14 mouse cellular contexts compared by ENCODE assay signal in the genomic region with DNA sequence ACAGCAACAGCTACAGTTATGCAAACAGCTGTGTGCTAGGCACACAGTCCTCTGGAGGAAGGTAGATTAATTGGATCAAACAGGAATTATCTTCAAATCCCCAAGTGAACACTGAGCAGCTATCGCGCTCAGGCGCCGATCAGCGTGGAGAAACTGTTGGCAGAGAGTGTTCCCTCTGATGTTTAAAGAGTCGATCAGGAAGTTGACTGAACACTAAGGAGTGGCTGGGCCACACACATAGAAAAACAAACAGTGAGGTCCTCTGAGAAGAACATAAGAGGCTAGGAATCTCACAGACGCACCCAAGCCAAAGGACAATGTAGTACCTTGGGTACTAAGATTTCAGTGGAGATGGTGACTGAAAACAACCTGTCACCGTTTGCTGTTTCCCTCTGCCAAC.
DNase-seq lines count a peak whose midpoint lies in the region; ATAC-seq and TF ChIP-seq lines count a peak whose summit lies in the region.
"Had no signal": no experiment of that assay in that cellular context is flagged by ENCODE, and none has a peak within 500 bp of the region (broad histone marks: within the 10 kb centered on the region; RNA-seq: fewer than 3 reads in every experiment).

No protein-coding gene starts in this region.

- peak; percentile 70 for ATAC-seq in intestine, embryonic 16.5 days
- ATAC-seq in lung, embryonic 14.5 days (ENCODE audit: insufficient read depth), result 0 out of 2 replicates have a peak, but pooled peaks have one; percentile 20
- ATAC-seq in stomach, embryonic 14.5 days (ENCODE audit: insufficient number of reproducible peaks, insufficient read depth, low FRiP score, low read depth), result peak; percentile 60
- ATAC-seq: forebrain, embryonic 16.5 days; midbrain, embryonic 13.5 days had no signal

- peaks cover 17% of the 10 kb centered on the region for H3K4me1 ChIP-seq in intestine, embryonic 16.5 days (ENCODE audit: control insufficient read depth, insufficient read depth, low read length)
- H3K4me1 ChIP-seq in lung, embryonic 14.5 days (ENCODE audit: insufficient read depth), result peaks cover 26% of the 10 kb centered on the region
- H3K4me1 ChIP-seq in stomach, embryonic 14.5 days (ENCODE audit: control insufficient read depth, insufficient read depth, low read length), result peaks cover 12% of the 10 kb centered on the region; the same call in 1 of the 2 replicates
- no peaks in the 10 kb centered on the region for H3K4me1 ChIP-seq in forebrain, embryonic 10.5 days
- H3K4me1 ChIP-seq: midbrain, embryonic 13.5 days had no signal

- peak overlapping the region; percentile 48; the same call in 1 of the 2 replicates for H3K27ac ChIP-seq in layer of hippocampus, adult 2 months
- H3K27ac ChIP-seq in intestine, embryonic 16.5 days (ENCODE audit: low read length), result peak overlapping the region; percentile 15
- peak overlapping the region; percentile 51; the same call in 1 of the 2 replicates for H3K27ac ChIP-seq in lung, embryonic 14.5 days (ENCODE audit: low read depth)
- no peak overlapping the region for H3K27ac ChIP-seq in stomach, embryonic 14.5 days (ENCODE audit: low read length)
- no peak overlapping the region for H3K27ac ChIP-seq in forebrain, embryonic 10.5 days
- H3K27ac ChIP-seq: limb, embryonic 13.5 days; macrophage; midbrain, embryonic 13.5 days had no signal

- no peak overlapping the region for H3K4me2 ChIP-seq in intestine, embryonic 16.5 days (ENCODE audit: low read depth, low read length)
- H3K4me2 ChIP-seq in lung, embryonic 14.5 days, result no peak overlapping the region
- H3K4me2 ChIP-seq in stomach, embryonic 14.5 days (replicated peaks; ENCODE audit: low read depth, low read length), result no peak overlapping the region
- H3K4me2 ChIP-seq: limb, embryonic 13.5 days; midbrain, embryonic 13.5 days had no signal

- 0 out of 2 replicates have a peak, but pooled peaks cover 4% of the 10 kb centered on the region for H3K36me3 ChIP-seq in intestine, embryonic 16.5 days (ENCODE audit: control insufficient read depth, insufficient read depth, low read length)
- 0 out of 2 replicates have a peak, but pooled peaks cover 5% of the 10 kb centered on the region for H3K36me3 ChIP-seq in lung, embryonic 14.5 days (ENCODE audit: insufficient read depth)
- peaks cover 13% of the 10 kb centered on the region; the same call in 1 of the 2 replicates for H3K36me3 ChIP-seq in stomach, embryonic 14.5 days (ENCODE audit: control insufficient read depth, insufficient read depth, low read length)
- H3K36me3 ChIP-seq in forebrain, embryonic 10.5 days (replicated peaks), result 0 out of 2 replicates have a peak, but pooled peaks cover 2% of the 10 kb centered on the region
- H3K36me3 ChIP-seq: limb, embryonic 13.5 days; midbrain, embryonic 13.5 days had no signal

- TF ChIP-seq CTCF in layer of hippocampus, adult 2 months (conservative IDR thresholded peaks at IDR 0.05), result no peak
- TF ChIP-seq CTCF in lung, embryonic 14.5 days (IDR thresholded peaks at IDR 0.05; ENCODE audit: low read depth), result no peak

- H3K9me3 ChIP-seq in intestine, embryonic 16.5 days (ENCODE audit: control insufficient read depth, low read length), result no peaks in the 10 kb centered on the region; the same call in 1 of the 2 replicates
- no peaks in the 10 kb centered on the region for H3K9me3 ChIP-seq in lung, embryonic 14.5 days (ENCODE audit: low read depth, low read length)
- no peaks in the 10 kb centered on the region for H3K9me3 ChIP-seq in stomach, embryonic 14.5 days (ENCODE audit: control insufficient read depth, low read depth, low read length)
- no peaks in the 10 kb centered on the region for H3K9me3 ChIP-seq in forebrain, embryonic 10.5 days
- H3K9me3 ChIP-seq: limb, embryonic 13.5 days; midbrain, embryonic 13.5 days had no signal

- no peaks in the 10 kb centered on the region for H3K27me3 ChIP-seq in intestine, embryonic 16.5 days (replicated peaks; ENCODE audit: control insufficient read depth, insufficient read depth, low read length)
- H3K27me3 ChIP-seq in lung, embryonic 14.5 days (ENCODE audit: insufficient read depth, low read length), result no peaks in the 10 kb centered on the region
- no peaks in the 10 kb centered on the region for H3K27me3 ChIP-seq in stomach, embryonic 14.5 days (ENCODE audit: control insufficient read depth, insufficient read depth, low read length)
- H3K27me3 ChIP-seq in forebrain, embryonic 10.5 days (ENCODE audit: poor library complexity, severe bottlenecking), result no peaks in the 10 kb centered on the region
- H3K27me3 ChIP-seq: midbrain, embryonic 13.5 days had no signal

- H3K9ac ChIP-seq in intestine, embryonic 16.5 days (ENCODE audit: low read depth, low read length), result no peak overlapping the region
- H3K9ac ChIP-seq in lung, embryonic 14.5 days, result no peak overlapping the region
- H3K9ac ChIP-seq in stomach, embryonic 14.5 days (replicated peaks; ENCODE audit: low read depth, low read length), result no peak overlapping the region
- H3K9ac ChIP-seq: limb, embryonic 13.5 days; midbrain, embryonic 13.5 days had no signal

- no peak for DNase-seq in layer of hippocampus, adult 2 months (ENCODE audit: low spot score in 2 of 2)
- DNase-seq in layer of hippocampus, adult 18-20 months (ENCODE audit: low spot score in 2 of 2), result no peak
- peak; percentile 73 for DNase-seq in lung, embryonic 14.5 days
- DNase-seq in forebrain, embryonic 10.5 days (ENCODE audit: extremely low spot score, low spot score), result no peak
- no peak for DNase-seq in testis, postnatal 10 days (ENCODE audit: low spot score)
- DNase-seq: cerebellum, adult 18-20 months; gastrocnemius, postnatal 14 days; kidney, adult 11 months had no signal

- 28% methylated on average over 8 of the region's 8 CpGs for WGBS in intestine, embryonic 16.5 days
- WGBS in lung, embryonic 14.5 days, result 8% methylated on average over 8 of the region's 8 CpGs
- 21% methylated on average over 8 of the region's 8 CpGs for WGBS in stomach, embryonic 14.5 days
- WGBS in forebrain, embryonic 10.5 days, result 83% methylated on average over 8 of the region's 8 CpGs

- H3K4me3 ChIP-seq in layer of hippocampus, adult 2 months, result no peak overlapping the region
- H3K4me3 ChIP-seq in intestine, embryonic 16.5 days (ENCODE audit: low read length), result no peak overlapping the region
- H3K4me3 ChIP-seq in lung, embryonic 14.5 days (ENCODE audit: low read depth, low read length), result no peak overlapping the region
- no peak overlapping the region for H3K4me3 ChIP-seq in stomach, embryonic 14.5 days (ENCODE audit: low read depth, low read length)
- no peak overlapping the region for H3K4me3 ChIP-seq in forebrain, embryonic 10.5 days
- H3K4me3 ChIP-seq: limb, embryonic 13.5 days; midbrain, embryonic 13.5 days had no signal

Comparison
In these comparisons a context has a peak if more than half of its experiments do, and no peak if none do; other contexts are left out.
1. H3K27ac ChIP-seq: peak in layer of hippocampus, adult 2 months (single experiment), intestine, embryonic 16.5 days (single experiment) and lung, embryonic 14.5 days (single experiment); none in stomach, embryonic 14.5 days (single experiment) and forebrain, embryonic 10.5 days (single experiment).
2. ATAC-seq: peak in every context shown above with its lines; median percentile 70 in intestine, embryonic 16.5 days; 60 in stomach, embryonic 14.5 days; 20 in lung, embryonic 14.5 days.